Mouse (Mus musculus): ENCODE data around the gene Gmpr. TPM values are rescaled to one million over a fixed set of nuclear protein-coding genes. Genes with fewer than 3 reads are reported as not detected.

The Gmpr gene
- polyA plus RNA-seq, 1 experiment: 41.6 TPM

- no peaks in the 10 kb centered on the region for H3K79me2 ChIP-seq (ENCODE audit: control insufficient read depth, insufficient read depth)
- H3K4me2 ChIP-seq (ENCODE audit: low read depth): no peak overlapping the region
- H3K4me3 ChIP-seq: no peak overlapping the region
- no peaks in the 10 kb centered on the region for H3K27me3 ChIP-seq (ENCODE audit: control insufficient read depth, insufficient read depth, insufficient read length)
- no peak overlapping the region for H3ac ChIP-seq (ENCODE audit: control insufficient read depth, insufficient read length)
- no peaks in the 10 kb centered on the region for H3K36me3 ChIP-seq (ENCODE audit: control insufficient read depth, insufficient read depth)
- TF ChIP-seq MAX (IDR thresholded peaks at IDR 0.05; ENCODE audit: low read depth): no peak
- no peak for TF ChIP-seq POLR2AphosphoS2 (IDR thresholded peaks at IDR 0.05; ENCODE audit: insufficient read length, low read depth)
- no peak for TF ChIP-seq MYOD1 (IDR thresholded peaks at IDR 0.05; ENCODE audit: control insufficient read depth in 1 of 3, insufficient read length in 2 of 3, low read depth in 2 of 3)
- no peak for TF ChIP-seq POLR2A (IDR thresholded peaks at IDR 0.05; ENCODE audit: insufficient read length, low read depth)
- no peak for TF ChIP-seq USF1 (IDR thresholded peaks at IDR 0.05; ENCODE audit: low read depth)
- no peak for TF ChIP-seq TCF12 (IDR thresholded peaks at IDR 0.05; ENCODE audit: insufficient read depth, poor library complexity, severe bottlenecking)
- no peak for TF ChIP-seq E2F4 (IDR thresholded peaks at IDR 0.05; ENCODE audit: insufficient read depth)
- TF ChIP-seq SRF (IDR thresholded peaks at IDR 0.05; ENCODE audit: control insufficient read depth, insufficient read length, low read depth): no peak
- TF ChIP-seq TCF3 (IDR thresholded peaks at IDR 0.05; ENCODE audit: insufficient read length, low read depth): no peak
- no peak for TF ChIP-seq REST (IDR thresholded peaks at IDR 0.05; ENCODE audit: insufficient read depth, insufficient read length)
- no peak for TF ChIP-seq MYOG (IDR thresholded peaks at IDR 0.05; ENCODE audit: control insufficient read depth in 1 of 3, insufficient read depth in 1 of 3, insufficient read length in 2 of 3, low read depth in 2 of 3)
- TF ChIP-seq CEBPB (IDR thresholded peaks at IDR 0.05; ENCODE audit: insufficient read depth, poor library complexity, severe bottlenecking): no peak
Measured at GRCm38 (mm10) chr13:45486598-45486997, 20.6 kb upstream of the Gmpr start.

- no peak overlapping the region for H3K4me2 ChIP-seq (ENCODE audit: low read depth)
- no peak overlapping the region for H3K4me3 ChIP-seq
- H3ac ChIP-seq (ENCODE audit: control insufficient read depth, insufficient read length): no peak overlapping the region
- H3K79me2 ChIP-seq (ENCODE audit: control insufficient read depth, insufficient read depth): no peaks in the 10 kb centered on the region
- no peaks in the 10 kb centered on the region for H3K36me3 ChIP-seq (ENCODE audit: control insufficient read depth, insufficient read depth)
- TF ChIP-seq MYOG (IDR thresholded peaks at IDR 0.05; ENCODE audit: control insufficient read depth in 1 of 3, insufficient read depth in 1 of 3, insufficient read length in 2 of 3, low read depth in 2 of 3) (no peak), USF1 (IDR thresholded peaks at IDR 0.05; ENCODE audit: low read depth) (no peak), TCF3 (IDR thresholded peaks at IDR 0.05; ENCODE audit: insufficient read length, low read depth) (no peak), E2F4 (IDR thresholded peaks at IDR 0.05; ENCODE audit: insufficient read depth) (no peak), SRF (IDR thresholded peaks at IDR 0.05; ENCODE audit: control insufficient read depth, insufficient read length, low read depth) (no peak), TCF12 (IDR thresholded peaks at IDR 0.05; ENCODE audit: insufficient read depth, poor library complexity, severe bottlenecking) (no peak), REST (IDR thresholded peaks at IDR 0.05; ENCODE audit: insufficient read depth, insufficient read length) (no peak), POLR2AphosphoS2 (IDR thresholded peaks at IDR 0.05; ENCODE audit: insufficient read length, low read depth) (no peak), MYOD1 (IDR thresholded peaks at IDR 0.05; ENCODE audit: control insufficient read depth in 1 of 3, insufficient read length in 2 of 3, low read depth in 2 of 3) (no peak), POLR2A (IDR thresholded peaks at IDR 0.05; ENCODE audit: insufficient read length, low read depth) (no peak), CEBPB (IDR thresholded peaks at IDR 0.05; ENCODE audit: insufficient read depth, poor library complexity, severe bottlenecking) (no peak), MAX (IDR thresholded peaks at IDR 0.05; ENCODE audit: low read depth) (no peak)
- no peaks in the 10 kb centered on the region for H3K27me3 ChIP-seq (ENCODE audit: control insufficient read depth, insufficient read depth, insufficient read length)
Measured at GRCm38 (mm10) chr13:45491991-45492732, 15.1 kb upstream of the Gmpr start.

- H3K4me3 ChIP-seq: no peak overlapping the region
- H3K27me3 ChIP-seq (ENCODE audit: control insufficient read depth, insufficient read depth, insufficient read length): no peaks in the 10 kb centered on the region
- no peak for TF ChIP-seq SRF (IDR thresholded peaks at IDR 0.05; ENCODE audit: control insufficient read depth, insufficient read length, low read depth)
- no peak for TF ChIP-seq MAX (IDR thresholded peaks at IDR 0.05; ENCODE audit: low read depth)
- no peak for TF ChIP-seq POLR2A (IDR thresholded peaks at IDR 0.05; ENCODE audit: insufficient read length, low read depth)
- no peak for TF ChIP-seq REST (IDR thresholded peaks at IDR 0.05; ENCODE audit: insufficient read depth, insufficient read length)
- TF ChIP-seq TCF12 (IDR thresholded peaks at IDR 0.05; ENCODE audit: insufficient read depth, poor library complexity, severe bottlenecking): no peak
- no peak for TF ChIP-seq CEBPB (IDR thresholded peaks at IDR 0.05; ENCODE audit: insufficient read depth, poor library complexity, severe bottlenecking)
- no peak for TF ChIP-seq MYOG (IDR thresholded peaks at IDR 0.05; ENCODE audit: control insufficient read depth in 1 of 3, insufficient read depth in 1 of 3, insufficient read length in 2 of 3, low read depth in 2 of 3)
- no peak for TF ChIP-seq TCF3 (IDR thresholded peaks at IDR 0.05; ENCODE audit: insufficient read length, low read depth)
- no peak for TF ChIP-seq USF1 (IDR thresholded peaks at IDR 0.05; ENCODE audit: low read depth)
- no peak for TF ChIP-seq E2F4 (IDR thresholded peaks at IDR 0.05; ENCODE audit: insufficient read depth)
- TF ChIP-seq MYOD1 (IDR thresholded peaks at IDR 0.05; ENCODE audit: control insufficient read depth in 1 of 3, insufficient read length in 2 of 3, low read depth in 2 of 3): no peak
- no peak for TF ChIP-seq POLR2AphosphoS2 (IDR thresholded peaks at IDR 0.05; ENCODE audit: insufficient read length, low read depth)
- no peaks in the 10 kb centered on the region for H3K36me3 ChIP-seq (ENCODE audit: control insufficient read depth, insufficient read depth)
- H3ac ChIP-seq (ENCODE audit: control insufficient read depth, insufficient read length): no peak overlapping the region
- no peaks in the 10 kb centered on the region for H3K79me2 ChIP-seq (ENCODE audit: control insufficient read depth, insufficient read depth)
- H3K4me2 ChIP-seq (ENCODE audit: low read depth): no peak overlapping the region
Measured at GRCm38 (mm10) chr13:45493846-45494245, 13.4 kb upstream of the Gmpr start.

GRCm38 (mm10) chr13:45498623-45499022 lies 8.6 kb upstream of the Gmpr start:
- Histone ChIP-seq H3K4me3 (no peak overlapping the region), H3K79me2 (ENCODE audit: control insufficient read depth, insufficient read depth) (no peaks in the 10 kb centered on the region), H3K36me3 (ENCODE audit: control insufficient read depth, insufficient read depth) (no peaks in the 10 kb centered on the region), H3ac (ENCODE audit: control insufficient read depth, insufficient read length) (no peak overlapping the region), H3K27me3 (ENCODE audit: control insufficient read depth, insufficient read depth, insufficient read length) (no peaks in the 10 kb centered on the region), H3K4me2 (ENCODE audit: low read depth) (no peak overlapping the region)
- no peak for TF ChIP-seq MYOD1 (IDR thresholded peaks at IDR 0.05; ENCODE audit: control insufficient read depth in 1 of 3, insufficient read length in 2 of 3, low read depth in 2 of 3)
- no peak for TF ChIP-seq MYOG (IDR thresholded peaks at IDR 0.05; ENCODE audit: control insufficient read depth in 1 of 3, insufficient read depth in 1 of 3, insufficient read length in 2 of 3, low read depth in 2 of 3)
- no peak for TF ChIP-seq CEBPB (IDR thresholded peaks at IDR 0.05; ENCODE audit: insufficient read depth, poor library complexity, severe bottlenecking)
- TF ChIP-seq USF1 (IDR thresholded peaks at IDR 0.05; ENCODE audit: low read depth): no peak
- TF ChIP-seq REST (IDR thresholded peaks at IDR 0.05; ENCODE audit: insufficient read depth, insufficient read length): no peak

Measured in myocyte (in vitro differentiated cells).